Mouse (Mus musculus): ENCODE measurements around the gene Gnmt. TPM values are rescaled to one million over a fixed set of nuclear protein-coding genes. Genes with fewer than 3 reads are reported as not detected.
"Not testable (repeated sequence)": the region's sequence is repeated elsewhere in the genome, so short reads cannot be mapped to it uniquely, and the experiment has no call there.

Gnmt gene
- 1 to 10 TPM; 1.1 to 2.1 TPM for total RNA-seq (2021)
- long read RNA-seq, experiment 1, partial matches to known transcripts: 0 of 3 reads
- long read RNA-seq, experiment 1, other reads (novel, unspliced or antisense): 0 of 3 reads
- long read RNA-seq, experiment 2, partial matches to known transcripts: 1 of 3 reads
- long read RNA-seq, experiment 2, other reads (novel, unspliced or antisense): 1 of 3 reads

DNA sequence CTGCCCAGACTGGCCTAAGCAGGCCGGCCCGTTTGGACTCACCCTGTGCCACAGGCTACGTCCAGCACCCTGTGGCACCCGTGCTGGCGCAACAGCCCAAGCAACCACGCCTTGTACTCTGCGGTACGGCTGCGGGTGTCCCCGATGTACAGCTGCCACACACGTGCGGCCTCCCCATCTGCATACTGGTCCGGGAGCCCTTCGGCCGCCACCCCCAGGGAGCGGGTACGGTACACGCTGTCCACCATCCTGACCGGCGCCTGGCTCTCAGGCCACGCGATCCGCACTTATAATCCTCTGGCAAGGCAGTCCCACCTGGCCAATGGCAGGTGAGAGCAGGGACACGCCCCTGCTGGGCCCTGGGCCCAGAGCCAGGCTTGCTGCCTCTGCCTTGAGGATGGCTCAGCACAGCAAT, at the start of gene Gnmt:
Gnmt (minus strand) TSS at position 265 of the 415 bp plus-strand sequence.
- no peak for DNase-seq
- intact Hi-C loops (cut with DNase I): loop anchor here (5.0 kb wide), 1 partner anchor 202 kb away; no protein-coding TSS in a partner anchor

DNA sequence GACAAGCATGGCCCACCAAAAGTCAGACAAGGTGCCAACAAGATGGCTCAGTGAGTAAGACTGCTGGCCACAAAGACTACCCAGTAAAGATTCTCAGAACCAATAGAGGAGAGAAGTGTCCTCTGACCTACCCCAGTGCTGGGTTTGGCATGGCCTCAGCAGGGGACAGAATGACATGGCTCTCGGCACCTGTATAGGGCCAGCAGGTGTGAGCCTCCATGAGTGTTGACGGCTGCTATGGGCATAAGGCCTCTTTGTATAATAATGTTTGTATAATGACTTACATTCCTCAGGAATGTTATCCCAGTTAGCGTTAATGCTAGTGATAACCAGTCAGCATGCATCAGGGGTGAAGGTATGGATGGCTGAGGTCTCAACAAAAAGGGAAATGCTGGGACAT, 47.1 kb upstream of the Gnmt start:
- intact Hi-C loops (cut with DNase I): no loop called here
- no peak for DNase-seq

DNA sequence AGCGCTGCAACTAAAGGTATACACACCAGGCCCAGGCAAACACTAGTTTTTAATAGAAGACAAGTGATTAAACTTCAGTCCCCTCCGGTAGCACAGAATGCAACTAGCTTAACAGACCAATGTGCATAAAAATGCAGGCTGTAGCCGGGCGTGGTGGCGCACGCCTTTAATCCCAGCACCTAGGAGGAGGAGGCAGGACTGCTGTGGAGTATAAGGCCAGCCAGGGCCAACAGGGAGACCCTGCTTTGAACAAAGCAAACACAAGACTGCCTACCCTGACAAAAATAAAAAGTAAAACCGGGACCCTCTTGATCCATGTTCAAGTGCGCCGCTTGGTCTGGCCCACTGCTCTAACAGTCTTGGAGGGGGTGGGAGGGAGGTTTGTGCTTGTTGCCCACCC, 46.1 kb upstream of the Gnmt start:
- intact Hi-C loops (cut with DNase I): no loop called here

DNA sequence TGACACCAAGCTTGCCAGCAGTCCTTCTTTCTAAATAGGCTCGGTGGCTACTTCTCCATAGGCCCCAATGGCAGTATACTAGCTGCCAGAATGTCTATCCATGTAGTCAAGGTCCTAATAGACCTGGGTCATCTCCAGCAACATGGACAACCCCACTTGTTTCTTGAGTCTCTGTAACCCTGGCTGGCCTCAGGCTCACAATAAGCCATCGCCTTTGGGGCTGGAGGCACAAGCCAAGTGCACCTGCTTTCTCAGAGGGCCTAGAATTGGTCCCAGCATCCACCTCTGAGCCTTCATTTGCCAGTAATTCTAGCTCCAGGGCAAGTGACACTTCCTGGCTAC, 45.1 kb upstream of the Gnmt start:
- intact Hi-C loops (cut with DNase I): no loop called here
- DNase-seq: no peak

More for the DNA sequence above, 46.1 kb upstream of the Gnmt start:
- DNase-seq: no peak

DNA sequence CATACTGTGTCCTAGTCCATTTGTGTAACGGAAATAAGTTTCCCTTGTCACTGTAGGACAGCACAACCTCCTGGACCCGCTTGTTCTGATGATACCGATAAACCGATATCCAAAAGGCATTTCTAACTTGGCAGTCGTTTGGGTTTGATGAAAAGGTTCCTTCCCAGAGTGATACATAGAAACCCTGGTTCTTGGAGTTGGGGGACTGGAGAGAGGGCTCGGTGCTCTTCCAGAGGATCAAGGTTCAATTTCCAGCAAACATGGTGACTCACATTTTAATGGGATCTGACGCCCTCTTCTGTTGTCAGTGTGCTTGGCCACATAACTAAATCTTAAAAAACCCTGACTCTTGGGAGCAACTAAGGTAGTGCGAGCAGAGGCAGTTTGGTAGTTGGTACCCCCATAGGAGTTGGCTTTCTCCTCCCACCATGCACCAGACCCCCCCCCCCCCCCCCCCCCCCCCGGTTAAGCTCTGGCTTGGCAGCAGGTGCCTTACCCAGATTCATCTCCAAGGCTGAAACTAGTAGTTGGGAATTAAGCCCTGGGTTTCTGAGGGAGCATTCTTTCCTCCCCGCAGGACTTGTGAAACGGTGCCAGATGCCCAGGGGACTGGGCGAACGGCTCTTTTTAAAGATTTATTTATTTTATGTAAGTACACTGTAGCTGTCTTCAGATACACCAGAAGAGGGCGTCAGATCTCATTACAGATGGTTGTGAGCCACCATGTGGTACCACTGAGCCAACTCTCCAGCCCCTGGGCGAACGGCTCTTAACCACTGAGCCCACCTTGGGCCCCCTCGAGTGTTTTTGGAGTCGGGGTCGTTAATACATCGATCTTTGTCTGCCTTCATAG, 44.5 kb upstream of the Gnmt start:
- DNase-seq: no peak
- intact Hi-C loops (cut with DNase I): no loop called here

DNA sequence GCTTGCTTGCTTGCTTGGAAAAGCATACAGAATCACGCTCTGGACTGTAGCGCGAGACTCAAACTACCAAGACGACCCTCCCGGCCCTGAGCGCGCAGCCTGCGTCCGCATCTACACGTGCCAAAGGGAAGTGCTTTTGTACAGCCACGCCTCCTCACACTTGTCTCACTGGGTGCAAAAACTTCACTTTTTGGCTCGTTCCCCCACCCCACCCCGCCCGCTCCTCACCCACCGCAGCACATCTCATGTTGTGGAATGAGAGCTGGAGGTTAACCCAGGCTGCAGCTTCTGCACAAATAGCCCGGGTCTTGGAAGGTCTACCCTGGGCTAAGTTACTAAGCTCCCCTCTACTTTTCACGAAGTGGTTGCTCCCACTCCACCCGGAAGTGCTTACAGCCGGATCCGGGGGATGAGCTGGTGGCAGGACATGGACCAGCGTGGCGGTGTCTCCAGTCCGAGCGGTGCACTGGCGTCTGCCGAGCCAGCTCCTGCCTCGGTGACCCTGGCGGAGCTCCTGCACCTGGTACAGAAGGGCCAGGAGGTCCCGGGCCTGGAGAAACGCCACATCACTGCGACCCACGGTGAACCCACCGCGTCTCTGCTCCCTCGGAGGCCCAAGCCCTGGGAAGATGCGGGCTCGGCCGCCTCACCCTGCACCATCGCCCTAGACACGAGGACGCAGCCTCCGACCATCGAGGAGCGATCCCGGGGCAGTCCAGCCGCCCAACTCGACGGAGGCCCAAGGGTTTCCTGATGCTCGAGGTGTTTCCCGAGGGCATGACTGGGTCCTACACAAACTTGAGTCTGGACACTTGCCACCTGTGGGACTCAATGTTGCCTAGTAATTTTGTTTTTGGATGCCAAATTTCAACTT, 43.7 kb upstream of the Gnmt start, which contains the start of gene 2310039H08Rik:
2310039H08Rik (plus strand) TSS at position 232 of the 874 bp plus-strand sequence.
- DNase-seq: peak; percentile 73 to 83
- intact Hi-C loops (cut with DNase I): no loop called here

DNA sequence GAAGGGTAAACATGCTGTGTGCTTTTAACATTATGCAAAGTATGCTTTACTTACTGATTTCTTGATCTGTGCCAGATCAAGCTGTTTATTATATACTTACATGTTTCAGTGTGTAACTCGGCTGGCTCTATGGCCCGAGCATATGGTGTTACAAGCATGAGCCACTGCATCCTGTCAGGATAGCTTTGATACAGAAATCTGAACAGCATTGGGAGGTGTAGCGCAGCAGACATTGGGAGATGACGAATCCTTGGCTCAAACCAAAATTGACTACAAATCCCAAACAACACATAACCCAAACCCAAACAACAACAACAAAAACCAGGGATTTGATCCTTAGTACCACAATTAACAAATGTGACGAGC, 43.1 kb upstream of the Gnmt start:
- intact Hi-C loops (cut with DNase I): no loop called here
- no peak for DNase-seq

DNA sequence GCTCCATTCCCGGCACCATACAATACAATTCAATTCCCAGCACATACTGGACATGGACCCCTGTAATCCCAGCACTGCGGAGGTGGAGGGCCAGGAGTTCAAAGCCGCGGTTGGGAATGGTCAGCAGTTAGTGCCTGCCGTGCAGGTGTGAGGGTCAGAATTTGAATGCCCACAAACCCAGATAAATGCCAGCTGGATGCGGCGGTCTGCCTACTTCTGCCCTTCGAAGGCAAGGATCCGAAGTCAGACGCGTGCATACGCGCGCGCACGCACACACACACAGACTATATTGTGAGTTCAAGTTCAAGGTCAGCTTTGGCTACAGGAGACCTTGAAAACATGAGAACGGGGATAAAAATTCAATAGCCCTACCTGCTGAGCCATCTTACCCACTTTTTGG, 42.6 kb upstream of the Gnmt start:
- DNase-seq: no peak
- intact Hi-C loops (cut with DNase I): no loop called here

DNA sequence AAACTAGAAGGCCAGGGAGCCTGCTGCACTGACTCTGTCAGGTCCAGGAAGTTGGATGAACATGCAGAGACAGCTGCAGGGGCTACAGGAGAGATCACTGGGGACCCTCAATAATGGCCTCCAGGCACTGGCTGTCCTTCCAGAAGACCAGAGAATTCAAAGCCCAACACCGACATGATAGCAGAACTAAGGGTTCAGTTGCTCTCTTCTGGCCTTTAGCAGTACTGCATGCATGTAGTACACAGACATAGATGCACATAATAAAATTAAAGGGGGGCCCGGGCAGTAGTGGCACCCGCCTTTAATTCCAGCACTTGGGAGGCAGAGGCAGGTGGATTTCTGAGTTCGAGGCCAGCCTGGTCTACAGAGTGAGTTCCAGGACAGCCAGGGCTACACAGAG, 42.1 kb upstream of the Gnmt start:
- no peak for DNase-seq
- intact Hi-C loops (cut with DNase I): no loop called here

DNA sequence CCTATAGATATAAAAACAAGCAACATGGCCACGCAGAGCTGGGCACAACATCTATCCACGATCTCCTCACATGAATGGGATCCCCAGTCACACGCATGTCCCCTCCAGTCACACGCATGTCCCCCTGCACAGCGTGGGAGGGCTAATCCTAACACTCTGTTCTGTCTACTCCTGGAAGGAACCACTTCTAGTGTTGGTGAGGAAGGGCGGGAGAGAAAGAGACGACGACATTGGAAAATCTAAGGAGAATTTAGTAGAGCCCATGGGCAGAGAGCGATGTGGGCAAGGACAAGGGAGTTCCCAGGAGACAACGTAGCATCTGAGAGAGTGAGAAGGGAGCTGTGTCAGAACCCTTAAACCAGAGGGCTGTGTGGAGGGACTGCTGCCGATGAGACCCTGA, 41.6 kb upstream of the Gnmt start:
- DNase-seq: no peak
- intact Hi-C loops (cut with DNase I): no loop called here

DNA sequence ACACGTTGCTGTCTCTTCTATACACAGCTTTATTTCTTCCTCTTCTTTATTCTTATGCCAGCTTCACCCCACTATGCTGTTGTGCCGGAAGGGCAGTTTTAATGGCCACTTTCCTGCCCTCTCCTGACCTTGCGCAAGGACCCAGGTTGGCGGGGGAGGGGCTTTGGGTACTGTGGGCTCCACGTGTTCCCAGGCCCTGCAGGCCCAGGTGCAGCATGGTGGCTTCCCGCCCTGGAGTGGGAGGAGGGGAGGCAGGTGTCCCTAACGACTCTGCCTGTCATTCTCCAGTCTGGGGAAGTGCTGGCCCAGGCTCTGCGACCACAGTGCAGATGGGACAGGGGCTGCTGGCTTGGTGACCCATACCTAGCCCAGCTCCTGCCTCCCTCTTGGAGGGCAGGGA, 38.9 kb upstream of the Gnmt start:
- DNase-seq: no peak
- intact Hi-C loops (cut with DNase I): no loop called here

DNA sequence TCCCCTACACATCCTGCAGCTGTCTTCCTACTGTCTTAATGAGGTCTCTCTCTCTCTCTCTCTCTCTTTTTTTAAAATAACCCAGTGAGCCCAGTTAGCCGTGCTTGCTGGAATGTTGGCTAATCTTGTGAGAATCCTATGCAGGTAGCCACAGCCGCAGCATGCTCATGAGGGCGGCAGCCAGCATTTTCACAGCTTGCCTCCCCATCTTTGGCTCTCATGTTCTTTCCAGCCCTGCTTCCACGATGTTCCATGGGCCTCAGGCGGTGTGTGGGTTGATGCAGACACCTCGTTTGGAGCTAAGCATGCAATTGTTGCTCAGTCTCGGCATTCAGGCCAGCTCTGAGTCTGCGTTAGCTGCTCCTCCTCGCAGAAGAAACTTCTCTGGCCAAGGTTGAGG, 35.9 kb upstream of the Gnmt start:
- DNase-seq; intact Hi-C loops (cut with DNase I): not testable (repeated sequence)

DNA sequence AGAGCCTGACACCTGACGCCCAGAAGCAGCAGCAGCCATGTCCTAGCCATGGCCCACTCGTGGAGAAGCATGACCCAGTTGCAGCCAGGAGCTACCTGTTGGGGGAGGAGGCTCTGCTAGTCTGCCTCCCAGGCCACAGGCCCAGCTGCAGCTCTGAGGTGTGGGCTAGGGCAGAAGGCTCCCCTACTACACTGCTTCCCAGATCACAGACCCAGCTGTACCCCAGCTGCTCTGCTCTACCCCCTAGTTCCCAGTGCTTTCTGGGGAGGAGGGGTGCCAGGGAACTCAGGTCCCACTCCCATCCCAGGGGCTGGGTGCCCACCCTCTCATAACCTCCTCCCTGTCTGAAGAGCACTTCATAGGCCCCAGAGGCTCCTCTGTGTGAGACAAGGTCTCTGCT, 34.6 kb upstream of the Gnmt start, which contains the start of gene Ptcra:
Ptcra (minus strand) TSS at position 169 of the 400 bp plus-strand sequence.
- intact Hi-C loops (cut with DNase I): no loop called here
- DNase-seq: no peak

DNA sequence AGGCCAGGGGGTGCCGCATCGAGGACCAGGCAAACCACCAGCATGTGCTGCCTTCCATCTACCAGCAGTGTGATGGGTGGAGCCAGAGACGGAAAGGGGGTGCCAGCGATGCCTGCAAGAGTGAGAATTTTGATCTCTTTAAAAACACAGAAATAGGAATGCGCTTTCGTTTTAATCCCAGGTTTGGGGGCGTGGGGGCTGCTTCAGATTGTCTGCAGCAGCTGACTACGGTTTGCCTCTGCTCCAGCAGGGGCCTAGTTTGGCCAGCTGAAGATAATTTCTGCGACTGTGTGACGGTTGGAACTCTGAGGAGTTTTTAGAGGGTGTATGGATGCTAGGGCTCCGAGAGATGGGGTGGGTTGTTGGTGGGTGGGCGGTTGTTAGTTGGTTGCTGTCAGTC, 29.8 kb upstream of the Gnmt start:
- DNase-seq: no peak
- intact Hi-C loops (cut with DNase I): no loop called here

DNA sequence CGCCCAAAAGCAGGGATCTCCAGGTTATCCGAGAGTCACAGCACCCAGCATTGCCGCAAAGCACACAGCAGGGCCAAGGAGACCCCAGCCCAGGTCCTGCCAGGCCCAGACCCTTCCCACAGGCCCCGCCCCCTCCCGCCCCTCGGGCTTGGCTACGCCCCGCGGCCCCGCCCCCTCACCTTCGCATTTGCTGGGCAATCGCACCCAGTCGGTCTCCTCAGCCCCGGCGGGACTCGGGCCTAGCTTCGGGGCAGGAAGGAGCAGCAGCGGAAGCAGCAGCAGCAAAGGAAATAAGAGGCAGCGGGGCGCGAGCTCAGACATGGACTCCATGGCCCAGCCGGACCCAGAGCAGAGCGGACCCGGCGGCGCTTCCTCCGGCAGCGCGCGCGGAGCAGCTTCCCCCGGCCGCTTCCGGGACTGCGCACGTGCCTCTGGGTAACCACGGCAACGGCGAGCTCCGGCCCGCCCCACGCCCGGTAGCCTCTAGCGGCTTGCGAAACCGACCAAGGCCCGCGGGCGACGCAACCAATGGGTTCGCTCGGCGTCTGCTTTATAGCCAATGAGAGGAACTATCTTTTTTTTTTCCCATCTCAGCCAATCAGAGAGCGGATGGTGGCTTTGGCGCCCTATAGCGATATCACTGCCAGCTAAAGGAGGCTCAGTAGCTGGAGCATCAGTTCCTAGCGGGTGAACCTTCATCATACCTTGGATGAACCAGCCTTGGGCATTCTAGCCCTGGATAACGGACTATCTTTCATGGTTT, 23.0 kb upstream of the Gnmt start, which contains the start of gene Cnpy3:
Cnpy3 (minus strand) TSS at position 421 of the 763 bp plus-strand sequence.
- intact Hi-C loops (cut with DNase I): no loop called here
- peak; percentile 91 to 97 for DNase-seq

DNA sequence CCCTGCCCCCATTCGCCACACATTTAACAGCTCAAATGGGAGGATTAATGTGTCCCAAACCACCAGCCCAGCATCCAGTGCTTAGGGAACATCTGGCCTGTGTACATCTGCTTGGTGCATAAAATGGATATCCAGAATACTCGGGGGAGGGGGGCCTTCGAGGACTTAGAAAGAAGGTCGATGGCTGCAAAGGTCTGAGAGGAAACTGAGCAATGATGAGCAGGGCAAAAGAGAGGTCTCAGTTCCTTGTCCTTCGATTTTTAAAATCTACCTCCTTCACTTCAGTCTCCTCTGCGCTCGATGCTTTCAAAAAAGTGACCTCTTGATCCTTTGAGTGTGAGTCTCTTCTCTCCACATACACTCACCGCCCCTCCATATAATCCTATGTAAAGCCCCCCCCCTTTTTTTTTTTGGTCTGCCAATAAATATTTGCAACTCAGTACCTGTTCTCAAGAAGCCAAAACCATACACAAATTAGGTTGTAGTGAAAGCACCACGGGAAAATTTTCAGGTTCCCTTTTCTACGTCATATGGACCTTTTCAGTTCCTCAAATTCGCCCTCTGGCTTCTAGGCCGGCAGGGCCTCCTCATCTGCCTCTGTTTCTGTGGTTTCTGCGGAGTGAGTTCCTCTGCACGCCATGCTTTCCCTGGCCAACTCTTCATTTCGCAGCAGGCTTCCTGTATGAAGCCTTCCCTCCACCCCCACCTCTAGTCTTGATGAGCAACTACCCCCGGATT, 22.3 kb upstream of the Gnmt start:
- no peak for DNase-seq

DNA sequence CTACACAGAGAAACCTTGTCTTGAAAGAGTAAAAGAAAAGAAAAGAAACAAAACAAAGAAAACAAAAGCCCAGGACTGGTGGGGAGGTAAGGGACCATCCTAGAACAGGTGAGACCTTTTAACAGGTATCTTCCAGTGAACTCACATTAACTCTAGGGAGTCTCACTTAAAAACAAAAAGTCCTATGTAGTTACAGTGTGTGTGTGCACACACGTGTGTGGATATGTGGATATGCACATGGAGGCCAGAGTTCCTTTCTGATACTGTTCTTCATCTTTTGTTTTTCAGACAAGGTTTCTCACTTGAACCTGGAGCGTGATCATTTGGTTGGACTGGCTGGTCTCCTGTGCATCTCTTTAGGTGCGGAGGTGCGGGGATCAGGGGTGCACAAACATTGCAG, 21.6 kb upstream of the Gnmt start:
- intact Hi-C loops (cut with DNase I): no loop called here
- DNase-seq: no peak

More for the DNA sequence above, 22.3 kb upstream of the Gnmt start:
- intact Hi-C loops (cut with DNase I): no loop called here

DNA sequence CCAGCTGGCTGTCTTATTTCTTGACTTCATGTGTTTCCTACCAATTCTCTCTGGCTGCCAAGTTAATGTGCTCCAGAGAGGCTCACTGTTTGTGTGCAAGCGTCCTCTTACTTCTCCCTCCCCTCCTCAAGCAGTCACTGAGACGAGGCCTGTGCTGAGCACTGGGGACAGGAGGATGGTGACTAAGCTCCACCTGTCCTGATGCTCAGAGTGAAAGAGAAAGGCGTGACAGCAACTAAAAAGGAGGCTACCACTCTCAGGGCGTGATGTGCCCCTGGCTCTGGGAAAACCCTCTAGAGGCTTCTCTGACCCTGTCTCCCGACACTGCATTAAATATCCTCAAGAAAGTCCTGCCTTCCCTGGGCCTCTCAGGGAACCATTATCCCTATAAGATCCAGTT, 20.3 kb upstream of the Gnmt start:
- intact Hi-C loops (cut with DNase I): no loop called here

DNA sequence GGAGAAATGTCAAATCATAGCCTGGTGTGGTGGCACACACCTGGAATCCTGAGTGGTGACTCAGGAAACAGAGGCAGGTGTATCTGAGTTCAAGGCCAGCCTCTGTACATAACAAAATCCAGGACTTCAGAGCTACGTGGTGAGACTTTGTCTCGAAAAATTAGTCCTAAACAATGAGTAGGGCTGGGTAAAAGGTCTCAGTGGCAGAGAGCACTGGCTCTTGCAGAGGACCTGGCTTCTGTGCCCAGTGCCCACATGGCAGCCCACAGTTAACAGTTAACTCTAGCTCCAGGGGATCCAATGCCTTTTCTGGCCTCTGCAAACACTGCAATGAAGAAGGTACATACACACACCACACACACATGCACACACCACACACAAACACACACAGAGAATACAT, 18.8 kb upstream of the Gnmt start:
- intact Hi-C loops (cut with DNase I): no loop called here
- no peak for DNase-seq

More for the DNA sequence above, 20.3 kb upstream of the Gnmt start:
- no peak for DNase-seq

DNA sequence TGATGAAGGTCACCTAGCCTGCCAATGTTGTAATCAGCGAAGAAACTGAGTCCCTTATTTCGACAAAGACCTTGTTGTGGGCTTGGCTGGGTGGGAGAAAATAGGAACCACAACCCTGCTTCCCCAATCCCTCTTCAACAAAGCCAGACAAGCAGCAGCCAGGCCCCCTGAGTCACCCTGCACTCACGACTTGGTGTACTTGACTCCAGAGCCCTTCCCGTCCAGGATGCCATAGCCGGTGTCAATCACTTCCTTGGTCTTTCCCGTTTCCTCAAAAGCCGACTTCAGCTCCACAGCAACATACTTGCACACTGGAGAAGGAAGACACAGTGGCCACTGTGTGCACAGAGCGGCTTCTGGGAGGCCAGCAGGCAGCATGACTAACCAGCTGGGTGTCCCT, 18.3 kb upstream of the Gnmt start:
- DNase-seq: no peak
- intact Hi-C loops (cut with DNase I): no loop called here

Measured in gastrocnemius, postnatal 36 days (tissue).